Mouse (Mus musculus) kidney, adult 11 months (tissue): ENCODE data around the gene Prss16.

Experiments
- DNase-seq: peaks from one replicate; pipeline ENCODE4 v3.0.0; 2022

Prss16 gene

GRCm38 (mm10) chr13:22009642-22010041, at the start of gene Prss16:
Gene Prss16, minus strand, starts transcription at chr13:22009742.
- DNase-seq = no peak

- no peak for DNase-seq
Observed at GRCm38 (mm10) chr13:22053754-22054153, 44.2 kb upstream of the Prss16 start.

- DNase-seq = no peak
Observed at GRCm38 (mm10) chr13:22051523-22051859, 41.9 kb upstream of the Prss16 start.

- peak; percentile 82 for DNase-seq
Observed at GRCm38 (mm10) chr13:22050591-22051522, 41.3 kb upstream of the Prss16 start.

GRCm38 (mm10) chr13:22049737-22050440, 40.3 kb upstream of the Prss16 start:
- DNase-seq = no peak

GRCm38 (mm10) chr13:22049041-22049440, 39.5 kb upstream of the Prss16 start:
- no peak for DNase-seq

- DNase-seq = no peak
Observed at GRCm38 (mm10) chr13:22045311-22045710, 35.8 kb upstream of the Prss16 start.

- no peak for DNase-seq
Observed at GRCm38 (mm10) chr13:22044432-22045155, 35.1 kb upstream of the Prss16 start.

GRCm38 (mm10) chr13:22043503-22044431, 34.2 kb upstream of the Prss16 start:
- DNase-seq = no peak

GRCm38 (mm10) chr13:22042568-22043502, 33.3 kb upstream of the Prss16 start, which contains the start of the genes Hist1h2ag and Hist1h2bj:
Gene Hist1h2ag, minus strand, starts transcription at chr13:22042944.
Gene Hist1h2bj, plus strand, starts transcription at chr13:22043214.
- peak; percentile 90 for DNase-seq

GRCm38 (mm10) chr13:22041651-22042567, 32.4 kb upstream of the Prss16 start:
- no peak for DNase-seq

- DNase-seq = peak; percentile 88
Observed at GRCm38 (mm10) chr13:22041142-22041536, 31.6 kb upstream of the Prss16 start, which contains the start of gene Hist1h4i. Gene Hist1h4i, minus strand, starts transcription at chr13:22041362.

GRCm38 (mm10) chr13:22040464-22041141, 31.1 kb upstream of the Prss16 start:
- DNase-seq = no peak

- DNase-seq = no peak
Observed at GRCm38 (mm10) chr13:22039951-22040463, 30.5 kb upstream of the Prss16 start.

- no peak for DNase-seq
Observed at GRCm38 (mm10) chr13:22039364-22039763, 29.8 kb upstream of the Prss16 start.

- no peak for DNase-seq
Observed at GRCm38 (mm10) chr13:22037415-22037814, 27.9 kb upstream of the Prss16 start.

GRCm38 (mm10) chr13:22036986-22037385, 27.4 kb upstream of the Prss16 start:
- DNase-seq = no peak

- no peak for DNase-seq
Observed at GRCm38 (mm10) chr13:22036149-22036956, 26.8 kb upstream of the Prss16 start.
